Mouse (Mus musculus) common myeloid progenitor, adult 5-6 weeks (primary cell): Measurements from ENCODE around the gene Lbhd1. TPM values are rescaled to one million over a fixed set of nuclear protein-coding genes. Genes with fewer than 3 reads are reported as not detected.
"Not testable (repeated sequence)": the region's sequence is repeated elsewhere in the genome, so short reads cannot be mapped to it uniquely, and the experiment has no call there.

Source experiments
- ATAC-seq: replicated peaks from 2 replicates; pipeline ENCODE4 v1.8.0; 2016; ENCODE audit warnings: low read depth, mild to moderate bottlenecking, moderate TSS enrichment, inconsistent platforms; ENCODE audit not compliant: poor library complexity, severe bottlenecking
- total RNA-seq: library from RNA; stranded (forward); fragments of 200-1000, 187-1606 nt; gene quantifications from 2 replicates; pipeline ENCODE4 v1.2.3, GENCODE M21; 2017

Lbhd1 gene
- total RNA-seq, 1 experiment from 2014 or later, result 35.4 TPM

DNA sequence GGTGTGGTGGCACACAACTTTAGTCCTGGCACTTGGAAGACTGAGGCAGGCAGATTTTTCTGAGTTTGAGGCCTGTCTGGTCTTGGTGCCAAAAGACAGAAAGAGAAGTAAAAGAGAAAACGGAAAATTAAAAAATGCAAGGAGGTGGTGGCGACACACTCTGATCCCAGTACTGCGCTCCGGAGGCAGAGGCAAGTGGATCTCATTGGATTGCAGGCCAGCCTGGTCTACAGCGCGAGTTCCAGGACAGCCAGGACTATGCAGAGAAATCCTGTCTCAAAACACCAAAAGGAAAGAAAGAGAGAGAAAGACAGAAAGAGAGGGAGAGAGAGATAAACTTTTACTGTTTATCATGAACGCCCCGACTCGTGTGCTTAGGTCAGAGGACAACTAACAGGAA lies 12.7 kb upstream of the Lbhd1 start:
- ATAC-seq, result 0 out of 2 replicates have a peak, but pooled peaks have one; percentile 21

DNA sequence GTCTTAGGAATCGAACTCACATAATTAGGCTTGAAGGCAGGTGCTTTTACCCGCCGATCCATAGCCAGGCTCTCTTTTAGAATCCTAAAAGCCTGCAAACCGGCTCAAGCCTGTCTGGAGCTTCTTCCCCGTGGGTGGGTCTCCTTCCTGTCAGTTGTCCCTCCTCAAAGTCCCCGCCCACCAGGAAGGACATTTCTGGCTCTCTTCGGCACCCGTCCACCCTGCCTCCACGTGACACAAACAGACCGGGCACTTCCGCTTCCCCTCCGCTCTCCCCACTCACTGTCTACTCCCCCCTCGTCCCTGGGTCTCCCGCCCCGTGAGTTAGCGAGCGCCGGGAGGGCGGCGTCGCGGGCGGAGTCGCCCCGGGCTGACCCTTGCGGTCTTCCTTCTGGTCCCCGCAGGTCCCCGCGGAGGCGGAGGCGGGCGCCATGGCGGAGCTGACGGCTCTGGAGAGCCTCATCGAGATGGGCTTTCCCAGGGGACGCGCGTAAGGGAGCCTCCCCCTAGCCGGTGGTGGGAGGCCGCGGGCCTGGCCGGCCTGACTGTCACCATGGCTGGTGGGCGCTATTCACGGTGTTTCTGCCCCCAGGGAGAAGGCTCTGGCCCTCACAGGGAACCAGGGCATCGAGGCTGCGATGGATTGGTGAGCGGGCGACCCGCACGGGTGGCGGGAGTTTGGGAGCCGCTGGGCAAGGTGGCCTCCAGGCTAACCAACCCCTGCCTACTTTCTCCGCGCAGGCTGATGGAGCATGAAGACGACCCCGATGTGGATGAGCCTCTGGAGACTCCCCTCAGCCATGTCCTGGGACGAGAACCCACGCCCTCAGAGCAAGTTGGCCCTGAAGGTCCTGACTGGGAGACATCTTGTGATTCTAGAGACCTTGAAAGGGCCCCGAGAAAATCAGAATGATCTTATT lies 12.0 kb upstream of the Lbhd1 start, which contains the start of gene Ubxn1:
Ubxn1 (plus strand) TSS at position 230 of the 920 bp plus-strand sequence.
- ATAC-seq, result peak; percentile 99

DNA sequence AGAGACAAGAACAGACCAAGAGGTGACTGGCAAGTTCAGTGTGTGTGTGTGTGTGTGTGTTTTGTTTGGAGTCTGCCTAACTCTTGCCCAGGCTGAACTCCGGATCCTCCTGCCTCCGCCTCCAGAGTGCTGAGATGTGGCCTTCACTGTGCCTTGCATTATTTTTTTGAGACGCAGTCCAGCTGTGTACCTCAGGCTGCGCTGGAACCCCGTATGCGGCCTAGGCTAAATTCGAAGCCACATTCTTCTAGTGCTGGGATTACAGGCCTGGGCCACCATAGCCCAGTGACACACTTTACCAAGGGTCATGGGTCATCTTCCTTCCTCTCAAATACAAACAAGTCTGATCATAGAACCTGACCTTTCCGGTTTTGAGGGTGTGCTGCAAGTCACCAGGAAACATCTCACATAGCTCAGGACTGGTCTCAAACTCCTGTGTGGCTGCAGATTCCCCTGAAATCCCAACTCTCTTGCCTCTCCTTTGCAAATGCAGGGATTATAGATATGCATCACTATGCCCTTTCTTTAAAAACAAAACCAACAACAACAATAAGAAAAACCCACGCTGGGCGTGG lies 11.2 kb upstream of the Lbhd1 start:
- no peak for ATAC-seq

DNA sequence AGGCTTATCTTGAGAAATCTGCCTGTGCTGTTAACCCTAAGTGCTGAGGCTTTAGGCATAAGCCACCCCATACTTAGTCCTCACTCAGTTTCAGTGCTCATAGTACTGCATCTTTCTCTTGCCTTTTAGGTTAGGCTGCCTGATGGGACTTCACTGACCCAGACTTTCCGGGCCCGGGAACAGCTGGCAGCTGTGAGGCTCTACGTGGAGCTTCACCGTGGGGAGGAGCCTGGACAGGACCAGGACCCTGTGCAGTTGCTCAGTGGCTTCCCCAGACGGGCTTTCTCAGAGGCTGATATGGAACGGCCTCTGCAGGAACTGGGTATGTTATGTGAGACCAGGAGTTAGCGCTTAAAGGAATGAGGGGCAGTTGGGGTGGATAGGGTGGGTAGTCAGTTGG lies 8.5 kb upstream of the Lbhd1 start:
- ATAC-seq, result no peak

DNA sequence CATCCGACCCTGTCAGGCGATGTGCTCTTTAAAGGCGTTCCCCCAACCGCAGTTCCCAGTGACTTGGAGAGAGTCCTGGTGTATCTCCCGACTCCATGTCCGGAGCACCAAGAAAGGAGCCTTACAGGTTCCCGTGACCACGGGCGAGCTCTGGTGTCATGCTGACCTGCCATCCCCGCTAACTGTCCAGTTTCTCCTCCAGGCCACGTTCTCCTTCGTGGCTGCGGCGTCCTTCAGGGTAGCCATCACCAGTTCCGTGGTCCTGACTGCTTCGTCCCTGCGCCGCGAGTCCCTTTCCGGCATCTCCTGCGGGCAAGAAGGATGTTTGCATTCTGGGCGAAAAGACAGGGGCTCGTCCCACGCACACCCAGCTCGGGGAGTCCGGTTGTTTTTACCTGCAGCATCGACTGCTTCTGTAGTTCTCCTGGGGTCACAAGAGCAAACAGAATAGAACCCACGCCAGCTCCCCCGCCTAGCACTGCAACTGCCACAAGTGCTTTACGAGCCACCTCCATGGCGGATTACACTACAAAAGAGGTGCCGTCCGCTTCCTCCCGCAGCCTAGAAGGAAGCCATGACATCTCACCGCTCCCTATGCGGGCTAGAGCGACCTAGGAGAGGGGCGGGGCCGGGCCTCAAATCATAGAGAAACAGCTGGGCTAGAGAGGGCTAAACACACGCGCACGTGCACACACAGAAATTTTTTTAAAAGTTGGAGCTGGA lies 3.1 kb upstream of the Lbhd1 start, which contains the start of gene Uqcc3:
Uqcc3 (minus strand) TSS at position 613 of the 723 bp plus-strand sequence.
- ATAC-seq, result peak; percentile 99

DNA sequence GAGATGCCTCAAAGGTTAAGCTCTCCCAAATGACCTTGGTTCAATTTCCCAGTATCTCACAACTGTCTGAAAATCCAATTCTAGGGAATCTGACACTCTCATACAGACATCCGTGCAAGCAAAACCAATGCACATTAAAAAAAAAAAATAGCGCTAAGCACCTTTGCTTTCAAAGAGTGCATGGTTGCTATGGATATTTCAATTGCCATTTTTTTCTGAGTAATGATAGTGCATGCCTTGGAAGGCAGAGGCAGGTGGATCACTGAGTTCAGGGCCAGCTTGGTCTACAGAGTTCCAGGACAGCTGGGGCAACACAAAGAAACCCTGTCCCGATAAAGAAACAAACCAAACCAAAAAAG lies 2.5 kb upstream of the Lbhd1 start:
- peak; percentile 23 for ATAC-seq

DNA sequence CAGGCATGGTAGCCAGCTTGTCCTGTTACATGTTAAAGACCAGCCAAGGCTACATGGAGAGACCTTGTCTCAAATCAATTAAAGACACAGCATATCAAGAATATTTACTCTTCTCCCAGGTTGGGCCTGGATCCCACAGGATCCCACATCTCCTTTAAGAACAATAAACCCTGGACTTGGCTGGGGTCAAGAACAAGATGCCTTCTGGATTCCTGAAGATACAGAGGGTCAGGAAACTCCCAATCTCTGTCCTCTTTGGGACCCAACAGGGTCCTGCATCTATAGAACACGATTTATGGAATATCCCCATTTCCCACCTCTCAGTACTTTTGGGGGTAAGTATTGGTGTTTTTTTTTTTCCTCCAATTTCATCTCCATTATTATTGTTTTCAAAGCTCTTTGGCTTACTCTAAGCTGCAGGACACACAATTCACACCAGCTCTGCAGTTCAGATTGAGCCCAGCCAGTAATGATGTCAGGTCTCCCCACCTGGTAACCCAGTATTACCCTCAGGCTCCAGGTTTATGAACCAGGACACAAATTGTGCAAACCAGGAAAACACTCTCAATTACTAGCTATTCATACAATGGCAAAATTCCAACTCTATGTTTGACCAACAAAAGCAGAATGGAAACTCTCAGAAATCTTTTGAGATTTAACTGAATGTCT lies 3.5 kb downstream of the Lbhd1 start:
- no peak for ATAC-seq

DNA sequence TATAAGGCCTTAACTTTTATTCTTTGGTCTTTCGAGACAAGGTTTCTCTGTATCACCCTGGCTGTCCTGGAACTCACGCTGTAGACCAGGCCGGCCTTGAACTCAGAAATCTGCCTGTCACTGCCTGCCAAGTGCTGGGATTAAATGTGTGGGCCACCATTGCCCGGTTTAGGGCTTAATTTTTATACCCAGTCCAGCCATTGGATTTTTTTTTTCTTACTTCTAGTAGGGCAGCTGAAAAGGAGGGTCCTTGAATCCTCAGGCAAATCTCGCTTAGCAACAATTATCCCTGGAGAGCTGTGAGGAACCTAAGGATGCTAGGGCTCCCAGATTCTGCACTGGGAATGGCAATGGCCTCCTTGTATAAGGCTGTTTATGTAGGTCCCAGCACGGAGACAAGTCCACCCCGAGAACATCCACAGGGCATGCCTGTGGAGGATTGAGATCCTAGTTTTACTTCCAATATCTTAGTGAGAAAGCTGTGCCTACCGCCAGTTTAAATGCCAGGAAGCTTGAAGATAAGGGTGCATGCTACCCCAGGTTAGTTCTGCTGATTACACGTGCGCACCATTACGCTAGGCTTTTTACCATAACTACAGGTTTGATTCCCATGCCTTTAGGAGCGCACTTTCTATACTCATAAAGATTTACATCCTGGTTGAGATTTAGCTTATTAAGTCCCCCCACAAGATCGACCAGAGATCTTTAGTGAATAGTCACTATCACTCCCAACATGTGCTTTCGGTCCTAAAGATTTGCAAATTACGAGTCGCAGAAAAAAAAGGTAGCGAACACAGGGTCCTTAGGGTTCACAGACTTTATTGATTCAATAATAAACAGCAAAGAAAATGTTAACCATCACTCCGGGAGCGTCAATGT lies 4.3 kb downstream of the Lbhd1 start:
- no peak for ATAC-seq

DNA sequence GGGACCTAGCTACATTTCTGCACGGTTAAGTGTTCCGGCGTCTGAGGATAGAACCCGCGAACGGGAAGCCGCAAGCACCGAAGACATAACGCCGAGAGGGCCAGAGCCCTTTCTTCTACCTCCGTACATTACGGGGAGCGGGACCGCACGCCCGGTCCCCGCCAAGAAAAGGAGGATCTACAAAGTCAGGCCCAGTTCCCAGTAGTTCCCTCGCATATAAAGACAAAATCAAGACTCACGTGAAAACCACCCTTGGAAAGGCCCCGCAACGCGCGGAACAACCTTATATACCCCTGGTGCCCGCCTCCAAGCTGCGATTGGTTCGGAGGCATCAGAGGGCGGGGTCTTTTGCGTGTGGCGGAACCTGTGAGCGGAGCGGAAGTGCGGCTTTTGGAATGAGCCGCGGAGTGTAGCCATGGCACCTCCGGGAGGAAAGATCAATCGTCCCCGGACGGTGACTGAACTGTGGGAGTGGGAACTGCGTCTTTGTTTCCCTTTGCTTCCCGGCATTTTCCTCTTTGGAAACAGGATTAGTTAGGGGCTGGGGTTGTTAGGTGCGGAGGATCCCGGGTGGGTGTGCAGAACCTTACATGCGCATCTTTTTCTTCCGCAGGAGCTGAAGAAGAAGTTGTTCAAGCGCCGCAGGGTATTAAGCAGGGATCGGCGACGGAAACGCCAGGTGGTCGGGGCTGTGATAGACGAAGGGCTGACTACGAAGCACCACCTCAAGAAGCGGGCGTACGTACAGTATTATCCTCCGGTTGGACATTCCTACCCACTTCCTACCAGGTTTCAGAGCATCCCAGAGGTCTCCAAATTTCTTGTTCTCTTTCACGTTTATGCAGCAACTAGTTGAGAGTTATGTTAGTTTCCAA lies 5.2 kb downstream of the Lbhd1 start, which contains the start of the genes 1810009A15Rik and Gm49416:
1810009A15Rik (plus strand) TSS at position 343 of the 875 bp plus-strand sequence.
Gm49416 (plus strand) TSS at position 416 of the 875 bp plus-strand sequence.
- ATAC-seq, result peak; percentile 89

DNA sequence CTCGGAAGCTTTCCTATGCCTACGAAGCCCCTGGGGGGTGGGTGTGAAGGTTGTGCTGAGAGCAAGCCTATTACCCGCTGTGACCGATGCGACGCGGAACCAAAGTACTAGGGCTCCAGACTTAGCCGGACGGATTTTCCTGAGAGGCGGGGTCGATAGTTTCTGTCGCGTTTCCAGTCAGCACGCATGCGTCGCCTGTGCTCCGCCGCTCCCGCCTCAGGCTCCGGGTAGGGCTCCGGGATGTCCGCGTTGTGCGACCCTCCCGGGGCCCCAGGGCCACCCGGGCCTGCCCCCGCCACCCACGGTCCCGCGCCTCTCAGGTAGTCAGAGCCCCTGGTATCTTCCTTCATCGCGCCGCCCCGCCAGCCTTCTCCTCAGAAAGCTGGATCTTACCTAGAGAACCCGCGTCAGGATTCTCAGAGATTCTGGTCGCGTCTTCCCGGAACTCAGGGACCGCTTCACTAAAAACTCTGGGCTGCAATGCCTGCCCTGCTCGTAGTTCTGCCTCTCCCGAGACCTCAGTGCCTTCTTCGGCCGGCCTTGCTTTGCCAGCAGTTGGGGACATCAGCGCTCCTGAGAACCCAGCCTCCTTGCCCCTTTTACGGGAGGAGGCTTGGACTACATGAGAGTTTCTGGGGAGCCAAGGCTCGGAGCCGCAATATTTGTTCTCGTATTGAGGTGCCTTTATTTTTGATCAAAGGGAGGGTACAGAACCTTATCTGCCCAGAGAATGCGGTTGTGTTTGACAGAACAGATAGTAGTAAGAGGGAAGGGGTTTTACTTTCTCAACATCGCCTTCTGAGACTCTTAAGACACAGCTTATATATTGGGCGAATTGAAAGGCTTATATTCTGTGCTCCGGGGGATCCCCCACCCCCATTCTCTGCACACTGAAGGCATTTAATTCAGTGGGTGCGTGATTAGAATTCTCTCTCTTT lies 9.6 kb downstream of the Lbhd1 start, which contains the start of gene Ints5:
Ints5 (plus strand) TSS at position 177 of the 938 bp plus-strand sequence.
- ATAC-seq, result peak; percentile 53

DNA sequence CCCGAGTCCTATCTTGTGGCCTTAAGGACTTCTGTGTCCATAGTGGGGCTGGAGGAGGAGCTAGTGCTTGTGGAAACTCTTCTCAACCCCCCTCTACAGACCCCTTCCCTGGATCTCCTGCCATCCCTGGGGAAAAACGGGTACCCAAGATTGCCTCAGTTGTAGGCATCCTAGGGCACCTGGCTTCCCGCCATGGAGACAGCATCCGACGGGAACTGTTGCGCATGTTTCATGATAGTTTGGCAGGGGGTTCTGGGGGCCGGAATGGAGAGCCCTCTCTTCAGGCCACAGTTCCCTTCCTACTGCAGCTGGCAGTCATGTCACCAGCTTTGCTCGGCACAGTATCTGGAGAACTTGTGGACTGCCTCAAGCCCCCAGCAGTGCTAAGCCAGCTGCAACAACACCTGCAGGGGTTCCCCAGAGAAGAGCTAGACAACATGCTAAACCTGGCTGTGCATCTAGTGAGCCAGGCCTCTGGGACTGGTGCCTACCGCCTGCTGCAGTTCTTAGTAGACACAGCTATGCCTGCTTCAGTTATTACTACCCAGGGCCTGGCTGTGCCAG lies 11.9 kb downstream of the Lbhd1 start:
- no peak for ATAC-seq

DNA sequence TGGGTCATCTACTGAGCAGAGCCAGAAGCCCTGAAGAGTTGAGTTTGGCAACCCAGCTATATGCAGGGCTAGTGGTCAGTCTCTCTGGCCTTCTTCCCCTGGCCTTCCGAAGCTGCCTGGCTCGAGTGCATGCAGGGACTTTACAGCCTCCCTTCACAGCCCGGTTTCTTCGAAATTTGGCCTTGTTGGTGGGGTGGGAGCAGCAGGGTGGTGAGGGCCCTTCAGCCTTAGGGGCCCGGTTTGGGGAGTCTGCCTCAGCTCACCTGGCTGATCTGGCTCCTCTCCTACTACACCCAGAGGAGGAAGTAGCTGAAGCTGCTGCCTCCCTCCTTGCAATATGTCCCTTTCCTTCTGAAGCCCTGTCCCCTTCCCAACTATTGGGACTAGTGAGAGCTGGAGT lies 12.7 kb downstream of the Lbhd1 start:
- not testable (repeated sequence) for ATAC-seq

DNA sequence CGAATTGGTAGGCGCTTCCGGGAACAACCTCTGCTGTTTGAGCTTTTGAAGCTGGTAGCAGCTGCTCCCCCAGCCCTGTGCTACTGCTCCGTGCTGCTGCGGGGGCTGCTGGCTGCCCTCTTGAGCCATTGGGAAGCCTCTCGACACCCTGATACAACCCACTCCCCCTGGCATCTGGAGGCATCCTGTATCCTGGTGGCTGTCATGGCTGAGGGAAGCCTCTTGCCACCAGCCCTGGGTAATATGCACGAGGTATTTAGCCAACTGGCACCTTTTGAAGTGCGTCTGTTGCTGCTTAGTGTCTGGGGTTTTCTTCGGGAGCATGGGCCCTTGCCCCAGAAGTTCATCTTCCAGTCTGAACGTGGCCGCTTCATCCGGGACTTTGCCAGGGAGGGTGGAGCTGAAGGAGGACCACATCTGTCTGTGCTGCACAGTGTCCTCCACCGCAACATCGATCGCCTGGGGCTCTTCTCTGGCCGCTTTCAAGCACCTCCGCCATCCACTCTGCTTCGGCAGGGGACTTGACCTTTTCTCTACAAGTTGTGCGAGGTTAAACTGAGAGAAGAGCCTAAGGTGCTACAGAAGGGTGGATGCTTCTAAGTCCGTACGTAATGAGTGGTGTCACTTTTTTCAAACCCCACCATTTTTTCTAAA lies 13.8 kb downstream of the Lbhd1 start:
- ATAC-seq, result peak; percentile 3; the same call in 1 of the 2 replicates

DNA sequence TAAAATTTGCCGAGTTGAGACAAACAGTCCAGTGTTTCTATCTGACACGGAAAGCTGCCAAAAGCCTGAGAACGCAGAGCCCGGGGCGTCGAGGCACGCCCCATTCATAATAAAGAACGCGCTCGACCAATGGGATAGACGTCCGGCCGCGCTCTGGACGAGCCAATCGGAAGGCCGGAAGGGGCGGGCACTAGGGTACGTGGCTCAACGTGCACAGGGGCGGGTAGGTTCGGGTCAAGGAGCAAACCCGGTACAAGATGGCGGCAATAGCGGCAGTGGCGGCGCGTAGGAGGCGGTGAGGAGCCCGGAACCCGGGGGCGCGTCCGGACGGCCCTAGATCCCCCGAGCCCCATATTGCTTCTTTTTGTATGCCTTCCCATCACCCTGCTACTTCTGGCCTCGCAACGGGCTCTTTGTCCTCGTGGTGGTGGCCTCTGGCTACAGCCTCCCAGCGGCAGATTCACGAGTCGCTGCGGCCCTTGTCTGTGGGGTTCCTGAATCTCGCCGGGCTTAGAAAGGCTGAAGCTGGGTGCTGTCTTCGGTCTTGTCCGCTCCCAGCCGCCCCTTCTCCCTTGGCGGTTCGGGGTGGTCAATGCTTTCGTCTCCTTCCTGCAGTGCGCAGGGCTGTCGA lies 14.4 kb downstream of the Lbhd1 start, which contains the start of gene Ganab:
Ganab (plus strand) TSS at position 207 of the 631 bp plus-strand sequence.
- peak; percentile 98 for ATAC-seq

DNA sequence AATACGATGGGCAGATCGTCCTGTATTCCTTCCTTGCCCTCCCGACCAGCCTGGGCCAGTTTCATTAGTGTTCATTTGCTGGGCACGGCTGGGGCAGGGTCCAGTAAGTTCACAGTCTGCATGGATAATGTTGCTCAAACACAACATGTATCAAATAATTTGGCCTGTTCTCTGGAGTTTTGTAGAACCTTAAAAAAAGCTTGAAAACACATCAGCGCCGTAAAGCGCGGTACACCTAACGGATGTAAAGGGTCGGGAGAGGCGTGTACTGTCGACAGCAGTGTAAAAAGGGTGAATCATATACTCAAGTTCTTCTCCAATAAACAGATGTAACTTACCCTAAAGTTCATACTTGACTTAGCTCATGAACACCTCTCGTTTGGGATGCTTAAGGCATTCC lies 15.0 kb downstream of the Lbhd1 start:
- ATAC-seq, result no peak

DNA sequence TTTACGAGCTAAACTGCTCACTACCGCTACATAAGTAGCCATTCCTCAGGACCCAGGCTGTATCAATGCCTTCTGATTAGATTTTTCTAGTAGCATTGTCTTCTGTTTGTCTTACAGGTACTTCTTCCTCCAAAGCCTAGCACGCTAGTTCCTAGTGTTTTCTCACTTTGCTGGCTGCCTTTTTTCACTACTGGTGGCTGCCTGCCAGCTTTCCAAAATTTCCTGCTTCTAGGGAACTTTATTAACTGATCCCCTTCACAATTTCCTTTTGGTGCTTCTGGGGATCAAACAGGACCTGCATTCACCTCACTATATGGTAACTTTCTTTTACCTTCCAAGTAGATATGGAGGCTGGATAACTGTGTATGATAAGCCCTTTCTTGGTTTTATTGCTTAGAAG lies 15.5 kb downstream of the Lbhd1 start:
- no peak for ATAC-seq
